Mouse (Mus musculus) embryo, embryonic 10.5 days (tissue): Measurements from ENCODE around the gene Slc40a1.

Source experiments
- DNase-seq: peaks from one replicate; pipeline ENCODE4 v3.0.0-alpha.2; 2015; ENCODE audit warnings: low spot score

Slc40a1 gene

DNA sequence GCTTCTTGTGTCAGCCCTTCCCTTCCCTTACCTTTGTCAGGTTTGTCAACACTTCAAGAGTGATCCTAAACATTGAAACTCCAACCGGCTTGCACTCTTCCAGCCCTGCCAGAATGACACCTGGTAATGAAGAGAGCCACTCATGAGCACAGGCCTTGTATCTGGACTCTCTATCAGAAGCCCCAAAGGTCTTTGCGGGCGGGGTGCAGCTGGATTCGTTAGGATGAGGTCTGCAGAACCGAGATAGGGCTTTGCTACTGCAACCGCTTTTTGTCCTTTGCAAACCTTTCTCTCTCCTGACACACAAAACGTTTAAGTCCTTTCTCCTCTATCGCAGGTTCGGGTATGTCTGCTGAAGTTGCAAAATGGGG is at the start of gene Slc40a1:
Slc40a1 (minus strand) TSS at position 131 of the 371 bp plus-strand sequence.
- peak; percentile 14 for DNase-seq

DNA sequence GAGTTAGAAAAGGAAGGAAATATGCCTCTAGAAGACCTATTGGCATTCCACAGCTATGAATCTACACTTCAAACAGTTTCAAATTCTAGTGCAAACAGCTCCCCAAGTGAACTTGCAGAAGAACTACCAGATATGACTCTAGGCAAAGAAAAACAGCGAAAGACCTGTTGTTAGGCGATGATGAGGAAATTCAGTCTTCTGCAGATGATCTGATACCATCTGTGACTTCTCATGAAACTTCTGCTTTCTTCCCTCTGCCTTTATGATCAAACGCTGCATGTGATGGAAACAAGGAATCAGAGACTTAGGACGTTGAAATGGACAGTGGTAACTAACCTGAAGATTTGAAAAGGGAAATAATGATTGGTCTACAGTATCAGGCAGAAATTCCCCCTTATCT is 45.0 kb upstream of the Slc40a1 start:
- DNase-seq: no peak

GRCm38 (mm10) chr1:45948988-45949387 is 22.7 kb upstream of the Slc40a1 start:
- DNase-seq: no peak

GRCm38 (mm10) chr1:45947843-45948242 is 21.5 kb upstream of the Slc40a1 start:
- no peak for DNase-seq

- DNase-seq: no peak
Observed at GRCm38 (mm10) chr1:45931127-45931526, 4.8 kb upstream of the Slc40a1 start.

DNA sequence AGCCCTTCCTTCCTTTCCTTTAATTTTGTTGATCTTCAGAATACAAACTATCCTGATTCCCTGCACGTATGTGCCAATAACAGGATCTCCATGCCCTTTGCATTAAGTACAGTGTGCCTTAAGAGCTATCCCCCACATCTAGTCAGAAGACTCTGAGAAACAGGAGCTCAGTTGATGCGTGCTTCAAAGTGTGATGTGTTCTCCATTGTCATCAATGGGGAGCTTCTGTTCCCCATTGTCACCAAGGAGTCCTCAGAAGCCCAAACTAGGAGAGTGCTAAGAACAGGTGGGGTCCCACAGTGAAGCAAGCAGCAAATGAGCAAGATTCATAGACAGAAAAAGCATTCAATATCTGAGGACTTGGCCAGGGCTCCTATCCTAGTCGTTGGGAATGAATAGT is 588 bp upstream of the Slc40a1 start:
- DNase-seq: no peak

GRCm38 (mm10) chr1:45925500-45926392 is 577 bp downstream of the Slc40a1 start:
- DNase-seq: peak; percentile 88

DNA sequence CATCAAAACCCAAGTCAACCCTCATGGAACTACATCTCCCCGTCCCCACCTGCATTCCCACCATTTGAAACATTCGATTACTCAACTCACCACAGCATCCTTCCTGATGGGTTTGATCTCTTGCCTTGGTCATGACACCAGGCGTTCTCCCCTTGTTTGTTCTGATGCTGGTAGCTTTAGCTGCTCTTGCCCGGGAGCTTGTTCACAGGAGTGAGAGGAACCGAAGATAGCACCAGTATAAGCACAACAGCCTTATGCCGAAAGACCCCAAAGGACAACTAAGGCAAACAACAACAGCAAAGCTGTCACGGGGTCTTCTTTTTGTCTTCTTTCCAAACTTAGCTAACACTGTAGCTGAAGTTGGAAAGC is 1.2 kb downstream of the Slc40a1 start:
- no peak for DNase-seq

- no peak for DNase-seq
Observed at GRCm38 (mm10) chr1:45924516-45924915, 1.8 kb downstream of the Slc40a1 start.

DNA sequence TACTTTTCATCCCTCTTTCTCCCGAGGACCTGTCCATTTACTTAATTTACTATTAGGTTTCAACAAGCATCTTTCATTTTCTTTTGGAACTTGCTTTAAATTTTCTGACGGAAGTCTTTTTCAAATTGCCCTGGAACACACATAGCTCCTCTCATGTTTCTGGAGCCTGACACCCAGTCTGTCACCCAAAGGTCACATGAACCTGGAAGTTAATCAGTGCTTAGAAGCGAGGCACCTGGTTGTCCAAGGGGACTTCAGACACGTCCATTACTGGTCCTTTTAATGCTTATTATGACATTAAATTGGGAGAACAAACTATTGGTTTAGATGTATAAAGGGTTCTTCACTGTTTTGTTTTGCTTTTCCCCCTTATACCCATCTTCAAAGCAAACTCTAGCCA is 3.0 kb downstream of the Slc40a1 start:
- DNase-seq: no peak

- DNase-seq: no peak
Observed at GRCm38 (mm10) chr1:45920703-45921102, 5.6 kb downstream of the Slc40a1 start.

- no peak for DNase-seq
Observed at GRCm38 (mm10) chr1:45919752-45920151, 6.6 kb downstream of the Slc40a1 start.

DNA sequence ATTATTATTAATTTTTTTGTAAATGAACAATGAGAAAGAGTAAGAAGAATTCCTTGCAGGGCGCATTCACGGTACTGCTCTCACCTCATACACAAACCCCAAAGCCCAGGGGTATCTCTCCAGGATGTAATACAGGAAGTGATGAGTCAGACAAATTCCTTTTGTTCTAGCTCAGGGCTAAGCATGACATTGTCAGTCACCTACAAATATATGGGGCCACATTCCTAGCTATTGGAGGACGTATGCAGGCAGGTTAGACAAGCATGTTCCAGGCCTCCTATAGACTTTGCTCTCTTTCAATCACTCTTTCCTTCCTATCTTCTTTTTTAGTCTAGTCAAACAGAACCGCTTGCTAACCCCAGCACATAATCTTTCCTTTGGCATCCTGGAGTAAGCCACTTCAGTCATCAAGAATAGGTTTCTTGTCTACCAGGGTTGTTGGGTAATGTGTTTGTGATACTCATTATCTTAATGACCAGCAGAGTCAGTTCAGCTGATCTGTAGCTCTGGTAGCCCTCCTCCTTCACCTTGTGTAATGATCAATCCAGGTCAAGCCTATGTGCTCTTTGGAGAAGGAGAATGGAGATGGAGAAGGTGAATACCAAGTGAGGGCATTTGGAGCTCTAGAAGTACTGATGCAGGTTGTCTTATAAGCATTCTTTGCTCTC is 9.1 kb downstream of the Slc40a1 start:
- DNase-seq: no peak

DNA sequence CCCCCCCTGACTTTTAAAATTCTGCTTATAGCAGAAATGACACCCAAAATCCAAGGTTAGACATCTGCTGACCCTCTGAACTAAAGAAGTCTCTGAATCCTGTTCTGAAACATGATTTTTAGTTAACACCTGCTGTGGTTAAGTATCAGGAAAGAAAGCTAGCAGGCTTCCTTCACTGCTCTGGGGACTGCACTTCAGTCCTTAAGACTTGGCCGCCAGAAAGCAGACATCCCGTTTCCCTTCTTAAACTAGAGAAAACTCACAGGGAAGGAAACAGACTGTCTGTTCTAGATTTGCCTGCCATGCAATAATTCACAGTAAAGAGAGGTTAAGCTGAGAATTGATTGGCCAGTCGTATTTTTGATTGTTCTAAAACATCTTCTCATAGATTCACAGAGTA is 10.1 kb downstream of the Slc40a1 start:
- DNase-seq: no peak

- DNase-seq: no peak
Observed at GRCm38 (mm10) chr1:45914236-45914635, 12.1 kb downstream of the Slc40a1 start.

DNA sequence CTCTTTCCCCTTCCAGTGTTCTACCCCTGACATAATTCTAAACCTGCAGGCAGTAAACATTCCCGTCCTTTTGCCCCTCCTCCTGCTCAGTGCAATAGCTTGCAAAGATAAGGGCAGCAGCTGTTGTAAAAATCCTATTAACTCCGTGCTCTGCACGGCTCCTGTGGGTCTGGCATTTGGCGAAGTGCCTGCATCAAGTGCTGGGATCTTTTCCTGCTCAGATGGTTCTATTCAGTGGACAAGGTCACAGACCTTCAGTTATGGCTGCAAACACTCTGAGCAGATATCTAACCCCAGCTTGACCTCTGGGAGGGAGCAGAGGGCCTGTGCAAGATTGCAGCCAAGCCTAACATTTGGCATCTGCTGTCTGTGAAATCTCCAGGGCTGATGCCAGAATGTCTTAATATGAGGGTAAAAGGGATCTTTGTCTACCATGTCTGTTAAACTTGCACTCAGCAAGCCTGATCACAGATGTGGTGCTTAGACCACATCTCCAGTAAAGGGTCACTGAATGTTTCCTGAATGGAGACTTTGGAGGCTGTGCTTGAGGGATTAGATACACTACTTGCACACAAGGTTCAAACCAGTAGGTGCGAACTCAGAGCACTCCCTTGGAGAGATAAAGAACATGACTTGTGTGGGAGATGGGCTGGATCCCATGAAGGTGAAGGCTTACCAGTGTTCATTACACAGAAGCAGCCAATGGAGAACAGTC is 21.1 kb downstream of the Slc40a1 start:
- peak; percentile 75 for DNase-seq

- DNase-seq: no peak
Observed at GRCm38 (mm10) chr1:45904161-45904560, 22.2 kb downstream of the Slc40a1 start.

DNA sequence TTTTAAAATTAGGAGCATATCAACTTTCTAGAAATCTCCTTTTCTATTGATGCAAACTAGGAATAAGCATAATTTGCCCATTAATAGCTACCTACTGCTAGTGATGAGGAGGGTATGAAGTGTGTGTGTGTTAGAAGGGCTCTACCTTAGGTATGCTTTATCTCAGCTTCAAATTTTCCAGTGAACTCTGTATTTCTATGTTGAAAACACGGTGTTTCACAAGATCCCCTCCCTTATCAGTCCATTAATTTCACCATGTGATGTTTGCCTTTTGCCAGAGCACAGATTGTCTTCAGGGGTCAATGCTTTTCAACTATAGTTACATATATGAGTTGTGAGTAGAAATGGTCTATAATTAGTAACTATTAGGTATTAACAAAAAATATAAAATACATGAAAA is 28.3 kb downstream of the Slc40a1 start:
- no peak for DNase-seq

GRCm38 (mm10) chr1:45894168-45894912 is 32.0 kb downstream of the Slc40a1 start:
- DNase-seq: no peak

DNA sequence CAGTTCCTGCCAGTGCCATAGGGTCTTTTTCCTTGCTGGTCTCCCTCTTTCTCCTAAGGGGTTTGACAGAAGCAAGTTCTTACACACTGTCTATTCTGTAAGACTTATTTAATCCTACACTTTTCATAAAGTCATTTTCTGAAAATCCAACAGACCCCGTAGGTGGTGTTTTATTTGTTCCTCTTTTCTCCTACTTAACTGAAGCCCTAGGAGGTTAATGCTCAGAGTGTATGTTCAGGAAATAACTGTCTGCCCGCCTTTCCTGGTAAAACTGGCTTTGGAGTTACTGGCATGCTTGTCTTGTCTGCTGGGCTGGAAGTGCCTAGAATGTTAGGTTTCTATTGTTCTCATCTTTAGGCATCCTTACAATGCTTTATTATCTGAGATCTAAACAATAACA is 34.3 kb downstream of the Slc40a1 start:
- no peak for DNase-seq

GRCm38 (mm10) chr1:45890173-45890572 is 36.1 kb downstream of the Slc40a1 start, which contains the start of gene Gm5269:
Gene Gm5269, minus strand, starts transcription at chr1:45890273.
- DNase-seq: no peak

DNA sequence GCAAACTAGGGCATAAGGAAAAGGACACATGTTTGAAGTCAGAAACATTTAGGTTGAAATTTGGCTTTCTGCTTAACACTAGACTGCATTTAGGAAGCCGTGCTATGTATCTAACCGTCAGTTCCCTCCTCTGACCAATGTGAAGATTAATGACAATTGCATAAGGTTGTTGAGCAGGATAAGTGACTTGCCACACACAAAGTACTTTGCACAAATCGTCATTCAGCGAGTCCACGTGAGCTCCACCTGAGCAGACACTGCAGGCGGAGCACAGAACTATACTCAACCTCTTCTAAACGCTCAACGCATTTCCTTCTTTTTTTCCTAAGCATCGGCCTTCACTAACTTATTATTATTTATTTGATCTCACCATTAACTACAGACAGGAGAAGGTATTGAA is 39.5 kb downstream of the Slc40a1 start:
- no peak for DNase-seq
